Mouse (Mus musculus) cerebellum, adult 18-20 months (tissue): Measurements from ENCODE around the gene Cep170b.

Source experiments
- DNase-seq, 2 experiments: peaks; one replicate each; pipeline ENCODE4 v3.0.0; 2021

Cep170b gene

GRCm38 (mm10) chr12:112702374-112703320 lies 17.6 kb upstream of the Cep170b start:
- DNase-seq: peak in 1 of 2 experiments; percentile 39

GRCm38 (mm10) chr12:112706704-112707572 lies 13.3 kb upstream of the Cep170b start:
- DNase-seq: peak; percentile 89 to 94

GRCm38 (mm10) chr12:112707573-112707869 lies 12.7 kb upstream of the Cep170b start:
- DNase-seq: no peak

- DNase-seq: no peak
Measured at GRCm38 (mm10) chr12:112713984-112714383, 6.3 kb upstream of the Cep170b start.

- DNase-seq: peak in 1 of 2 experiments; percentile 53
Measured at GRCm38 (mm10) chr12:112717140-112717539, 3.1 kb upstream of the Cep170b start.

GRCm38 (mm10) chr12:112718995-112719394 lies 1.3 kb upstream of the Cep170b start:
- no peak for DNase-seq

GRCm38 (mm10) chr12:112720890-112721423 lies 702 bp downstream of the Cep170b start:
- no peak for DNase-seq

- DNase-seq: peak; percentile 74 to 85
Measured at GRCm38 (mm10) chr12:112721424-112722239, 1.4 kb downstream of the Cep170b start.

- DNase-seq: peak; percentile 78 to 81
Measured at GRCm38 (mm10) chr12:112722240-112723027, 2.2 kb downstream of the Cep170b start.

GRCm38 (mm10) chr12:112723028-112723330 lies 2.7 kb downstream of the Cep170b start:
- peak in 1 of 2 experiments; percentile 43 for DNase-seq

- peak in 1 of 2 experiments; percentile 33 for DNase-seq
Measured at GRCm38 (mm10) chr12:112723445-112723844, 3.2 kb downstream of the Cep170b start.

GRCm38 (mm10) chr12:112724077-112724805 lies 4.0 kb downstream of the Cep170b start:
- peak; percentile 84 to 88 for DNase-seq

- peak in 1 of 2 experiments; percentile 39 for DNase-seq
Measured at GRCm38 (mm10) chr12:112727801-112728200, 7.5 kb downstream of the Cep170b start.

GRCm38 (mm10) chr12:112730808-112731207 lies 10.6 kb downstream of the Cep170b start:
- no peak for DNase-seq

- DNase-seq: peak; percentile 62 to 71
Measured at GRCm38 (mm10) chr12:112732591-112732990, 12.3 kb downstream of the Cep170b start.

GRCm38 (mm10) chr12:112734108-112734820 lies 14.0 kb downstream of the Cep170b start:
- peak; percentile 27 to 33 for DNase-seq

- peak; percentile 24 to 31 for DNase-seq
Measured at GRCm38 (mm10) chr12:112734881-112735655, 14.8 kb downstream of the Cep170b start.

- DNase-seq: peak; percentile 57
Measured at GRCm38 (mm10) chr12:112735896-112736635, 15.8 kb downstream of the Cep170b start.

GRCm38 (mm10) chr12:112736636-112736925 lies 16.3 kb downstream of the Cep170b start:
- no peak for DNase-seq
